Mouse (Mus musculus) neural tube, embryonic 13.5 days (tissue): Measurements from ENCODE around the gene Zc3h12b. TPM values are rescaled to one million over a fixed set of nuclear protein-coding genes. Genes with fewer than 3 reads are reported as not detected.
"Not testable (repeated sequence)": the region's sequence is repeated elsewhere in the genome, so short reads cannot be mapped to it uniquely, and the experiment has no call there.

Experiments
- ATAC-seq: fragments of 200-750 bp; cut with Nextera tagmentation; 2 replicates; pipeline ENCODE4 v1.8.0; 2017; ENCODE audit warnings: low read depth, mild to moderate bottlenecking, moderate TSS enrichment, moderate library complexity
- H3K27ac ChIP-seq: fragments of 300-500 bp; sonication (generic); replicated peaks from 2 replicates; pipeline ENCODE4 v1.5.1; 2015; ENCODE audit warnings: moderate library complexity, mild to moderate bottlenecking, inconsistent platforms
- H3K27me3 ChIP-seq: fragments of 300-500 bp; sonication (generic); 2 replicates; pipeline ENCODE4 v1.6.1; 2015; ENCODE audit warnings: mild to moderate bottlenecking, inconsistent platforms
- H3K36me3 ChIP-seq: fragments of 300-500 bp; sonication (generic); 2 replicates; pipeline ENCODE4 v1.6.1; 2015; ENCODE audit warnings: mild to moderate bottlenecking, inconsistent platforms
- H3K4me1 ChIP-seq: fragments of 300-500 bp; sonication (generic); replicated peaks from 2 replicates; pipeline ENCODE4 v1.6.1; 2015; ENCODE audit warnings: inconsistent platforms
- H3K4me2 ChIP-seq: fragments of 300-500 bp; sonication (generic); 2 replicates; pipeline ENCODE4 v1.6.1; 2015; ENCODE audit warnings: inconsistent platforms, mild to moderate bottlenecking, moderate library complexity
- H3K4me3 ChIP-seq: fragments of 300-500 bp; sonication (generic); 2 replicates; pipeline ENCODE4 v1.5.1; 2015; ENCODE audit warnings: mild to moderate bottlenecking, inconsistent platforms
- H3K9ac ChIP-seq: fragments of 300-500 bp; sonication (generic); 2 replicates; pipeline ENCODE4 v1.6.1; 2015; ENCODE audit warnings: moderate library complexity, mild to moderate bottlenecking, inconsistent platforms
- H3K9me3 ChIP-seq: fragments of 300-500 bp; sonication (generic); 2 replicates; pipeline ENCODE4 v1.6.1; 2016; ENCODE audit warnings: inconsistent platforms
- WGBS: fragments of 180-500 bp; shearing (Covaris S2); methylation state at CpG from one replicate; pipeline ENCODE4 v1.1.7; 2015; 5-methylcytosine and 5-hydroxymethylcytosine counted together
- polyA plus RNA-seq: library from polyadenylated mRNA; unstranded; fragments of >200 nt; fragmentation: Nextera tagmentation; extraction: Ambion mirVana; gene quantifications from 2 replicates; pipeline ENCODE4 v1.2.1, GENCODE M21; 2015

Gene Zc3h12b
- polyA plus RNA-seq, 1 experiment from 2014 or later: 2.7 TPM

GRCm38 (mm10) chrX:95956497-95957293 lies 245.2 kb downstream of the Zc3h12b start, which contains the start of gene Las1l:
Las1l (minus strand) TSS chrX:95956962.
- Histone ChIP-seq H3K9me3 (no peaks in the 10 kb centered on the region), H3K4me1 (peaks cover 11% of the 10 kb centered on the region; the same call in 1 of the 2 replicates), H3K27ac (no peak within 1 kb of the TSS), H3K27me3 (no peaks in the 10 kb centered on the region), H3K4me3 (peak within 1 kb of the TSS; percentile 57), H3K9ac (peak within 1 kb of the TSS; percentile 71), H3K4me2 (peak within 1 kb of the TSS; percentile 68), H3K36me3 (0 out of 2 replicates have a peak, but pooled peaks cover 11% of the 10 kb centered on the region)
- 22% methylated on average over 42 of the region's 42 CpGs for WGBS
- peak; percentile 100 for ATAC-seq

GRCm38 (mm10) chrX:95957461-95957860 lies 246.0 kb downstream of the Zc3h12b start:
- H3K27me3 ChIP-seq, H3K9me3 ChIP-seq, H3K27ac ChIP-seq, H3K36me3 ChIP-seq: not testable (repeated sequence)
- Histone ChIP-seq H3K4me2 (peak overlapping the region; percentile 52), H3K4me1 (peaks cover 11% of the 10 kb centered on the region; the same call in 1 of the 2 replicates), H3K4me3 (peak overlapping the region; percentile 57), H3K9ac (peak overlapping the region; percentile 45; the same call in 1 of the 2 replicates)
- peak; percentile 32 for ATAC-seq
- 40% methylated on average over 11 of the region's 11 CpGs for WGBS

GRCm38 (mm10) chrX:95963366-95963765 lies 251.9 kb downstream of the Zc3h12b start:
- WGBS: 74% methylated on average over 2 of the region's 2 CpGs
- no peak for ATAC-seq
- Histone ChIP-seq H3K27me3 (no peaks in the 10 kb centered on the region), H3K4me3 (no peak overlapping the region), H3K9ac (no peak overlapping the region), H3K36me3 (no peaks in the 10 kb centered on the region), H3K4me1 (no peaks in the 10 kb centered on the region), H3K4me2 (no peak overlapping the region), H3K9me3 (no peaks in the 10 kb centered on the region), H3K27ac (no peak overlapping the region)

- ATAC-seq: no peak
- 78% methylated on average over 6 of the region's 6 CpGs for WGBS
- Histone ChIP-seq H3K9me3 (no peaks in the 10 kb centered on the region), H3K4me3 (no peak overlapping the region), H3K9ac (no peak overlapping the region), H3K4me2 (no peak overlapping the region), H3K4me1 (peaks cover 5% of the 10 kb centered on the region; the same call in 1 of the 2 replicates), H3K27ac (no peak overlapping the region), H3K36me3 (no peaks in the 10 kb centered on the region), H3K27me3 (no peaks in the 10 kb centered on the region)
Observed at GRCm38 (mm10) chrX:95965036-95965435, 253.6 kb downstream of the Zc3h12b start.

GRCm38 (mm10) chrX:95967847-95968593 lies 256.5 kb downstream of the Zc3h12b start:
- Histone ChIP-seq H3K27me3 (no peaks in the 10 kb centered on the region), H3K9me3 (no peaks in the 10 kb centered on the region), H3K4me3 (peak overlapping the region; percentile 41), H3K27ac (peak overlapping the region; percentile 91), H3K9ac (peak overlapping the region; percentile 71), H3K4me1 (peaks cover 5% of the 10 kb centered on the region; the same call in 1 of the 2 replicates), H3K4me2 (peak overlapping the region; percentile 59), H3K36me3 (no peaks in the 10 kb centered on the region)
- 25% methylated on average over 28 of the region's 28 CpGs for WGBS
- peak; percentile 87 for ATAC-seq

- WGBS: 17% methylated on average over 6 of the region's 6 CpGs
- ATAC-seq: peak; percentile 95
Observed at GRCm38 (mm10) chrX:95968594-95968965, 257.1 kb downstream of the Zc3h12b start.

GRCm38 (mm10) chrX:95969116-95969515 lies 257.6 kb downstream of the Zc3h12b start:
- Histone ChIP-seq H3K4me2 (peak overlapping the region; percentile 59; the same call in 1 of the 2 replicates), H3K9ac (no peak overlapping the region), H3K4me1 (peaks cover 5% of the 10 kb centered on the region; the same call in 1 of the 2 replicates), H3K9me3 (no peaks in the 10 kb centered on the region), H3K27me3 (no peaks in the 10 kb centered on the region), H3K4me3 (no peak overlapping the region), H3K27ac (peak overlapping the region; percentile 56), H3K36me3 (no peaks in the 10 kb centered on the region)
- no peak for ATAC-seq
- 36% methylated on average over 6 of the region's 6 CpGs for WGBS

More at GRCm38 (mm10) chrX:95968594-95968965, 257.1 kb downstream of the Zc3h12b start:
- Histone ChIP-seq H3K9me3 (no peaks in the 10 kb centered on the region), H3K4me1 (peaks cover 5% of the 10 kb centered on the region; the same call in 1 of the 2 replicates), H3K4me3 (peak overlapping the region; percentile 41), H3K9ac (peak overlapping the region; percentile 71), H3K4me2 (peak overlapping the region; percentile 59), H3K27me3 (no peaks in the 10 kb centered on the region), H3K27ac (peak overlapping the region; percentile 91), H3K36me3 (no peaks in the 10 kb centered on the region)

- peaks cover 5% of the 10 kb centered on the region; the same call in 1 of the 2 replicates for H3K4me1 ChIP-seq
- H3K4me2 ChIP-seq: no peak overlapping the region
- 57% methylated on average over 8 of the region's 9 CpGs for WGBS
- H3K9me3 ChIP-seq: no peaks in the 10 kb centered on the region
- H3K36me3 ChIP-seq: no peaks in the 10 kb centered on the region
- H3K27ac ChIP-seq: no peak overlapping the region
- no peak overlapping the region for H3K9ac ChIP-seq
- ATAC-seq: no peak
- no peaks in the 10 kb centered on the region for H3K27me3 ChIP-seq
- H3K4me3 ChIP-seq: no peak overlapping the region
Observed at GRCm38 (mm10) chrX:95969936-95970335, 258.5 kb downstream of the Zc3h12b start.

Other genes with a start within 250 kb of the Zc3h12b start
- 0.47 and 0.75 TPM in 2 replicates for gene Asb12, start 153.7 kb upstream of the Zc3h12b start, polyA plus RNA-seq
- gene Pfn5, start 153.6 kb upstream of the Zc3h12b start, polyA plus RNA-seq: not detected in 2 replicates
- gene Zc4h2, start 53.2 kb upstream of the Zc3h12b start, polyA plus RNA-seq: 86.5 and 96.1 TPM in 2 replicates
- gene Las1l, start 245.3 kb downstream of the Zc3h12b start, polyA plus RNA-seq: 92.7 and 96.5 TPM in 2 replicates